Mouse (Mus musculus) liver, postnatal 0 days (tissue): Measurements from ENCODE around the gene Kalrn. TPM values are rescaled to one million over a fixed set of nuclear protein-coding genes. Genes with fewer than 3 reads are reported as not detected.

Experiments
- ATAC-seq: fragments of 200-750 bp; cut with Nextera tagmentation; 2 replicates; pipeline ENCODE4 v1.8.0; 2017; ENCODE audit warnings: mild to moderate bottlenecking, moderate library complexity
- DNase-seq: peaks from one replicate; pipeline ENCODE4 v3.0.0-alpha.2; 2016
- H3K27ac ChIP-seq: fragments of 300-500 bp; sonication (generic); 2 replicates; pipeline ENCODE4 v1.5.1; 2014; ENCODE audit warnings: antibody characterized with exemption, moderate library complexity, mild to moderate bottlenecking, low read depth
- H3K27me3 ChIP-seq: fragments of 300-500 bp; sonication (generic); 2 replicates; pipeline ENCODE4 v1.6.1; 2014; ENCODE audit warnings: low read length, control low read depth, mixed read lengths; ENCODE audit not compliant: insufficient read depth
- H3K36me3 ChIP-seq: fragments of 300-500 bp; sonication (generic); replicated peaks from 2 replicates; pipeline ENCODE4 v1.6.1; 2014; ENCODE audit warnings: mild to moderate bottlenecking, control low read depth, low read length, moderate library complexity, mixed read lengths; ENCODE audit not compliant: insufficient read depth
- H3K4me1 ChIP-seq: fragments of 300-500 bp; sonication (generic); 2 replicates; pipeline ENCODE4 v1.6.1; 2014; ENCODE audit warnings: antibody characterized with exemption, mild to moderate bottlenecking, control low read depth; ENCODE audit not compliant: insufficient read depth
- H3K4me2 ChIP-seq: fragments of 300-500 bp; sonication (generic); 2 replicates; pipeline ENCODE4 v1.6.1; 2014; ENCODE audit warnings: low read depth, mild to moderate bottlenecking, low read length, moderate library complexity, mixed read lengths
- H3K4me3 ChIP-seq: fragments of 300-500 bp; sonication (generic); 2 replicates; pipeline ENCODE4 v1.5.1; 2014; ENCODE audit warnings: low read depth, low read length
- H3K9ac ChIP-seq: fragments of 300-500 bp; sonication (generic); replicated peaks from 2 replicates; pipeline ENCODE4 v1.6.1; 2014; ENCODE audit warnings: mild to moderate bottlenecking, moderate library complexity
- H3K9me3 ChIP-seq: fragments of 300-500 bp; sonication (generic); 2 replicates; pipeline ENCODE4 v1.6.1; 2016; ENCODE audit warnings: mild to moderate bottlenecking, control low read depth, low read length, mixed read lengths
- CTCF ChIP-seq: sonication (generic); IDR thresholded peaks from 2 replicates; pipeline ENCODE4 v1.5.1; 2016; ENCODE audit warnings: antibody characterized with exemption, low read depth
- EP300 ChIP-seq: IDR thresholded peaks from 2 replicates; pipeline ENCODE4 v1.6.1; 2016; ENCODE audit warnings: antibody characterized with exemption, low read depth, mild to moderate bottlenecking
- WGBS: fragments of 180-500 bp; shearing (Covaris S2); extraction: QIAGEN DNeasy Blood & Tissue Kit; methylation state at CpG from one replicate; pipeline ENCODE4 v1.1.7; 2014; ENCODE audit not compliant: insufficient replicate concordance; 5-methylcytosine and 5-hydroxymethylcytosine counted together
- polyA plus RNA-seq: library from polyadenylated mRNA; unstranded; fragments of >200 nt; fragmentation: Nextera tagmentation; extraction: Ambion mirVana; gene quantifications from 2 replicates; pipeline ENCODE4 v1.2.1, GENCODE M21; 2015

Gene Kalrn
- polyA plus RNA-seq, 1 experiment from 2014 or later, result 16.7 TPM

- H3K9me3 ChIP-seq, result no peaks in the 10 kb centered on the region
- WGBS, result 35% methylated on average over 7 of the region's 7 CpGs
- H3K27me3 ChIP-seq, result no peaks in the 10 kb centered on the region
- no peak overlapping the region for H3K27ac ChIP-seq
- no peaks in the 10 kb centered on the region for H3K36me3 ChIP-seq
- DNase-seq (no peak), ATAC-seq (no peak)
- no peak overlapping the region for H3K4me3 ChIP-seq
- TF ChIP-seq EP300 (no peak), CTCF (peak; percentile 62)
- H3K4me1 ChIP-seq, result no peaks in the 10 kb centered on the region
- H3K9ac ChIP-seq, result no peak overlapping the region
- H3K4me2 ChIP-seq, result no peak overlapping the region
Measured at GRCm38 (mm10) chr16:34289583-34289982, 283.7 kb downstream of the Kalrn start.

- no peak overlapping the region for H3K27ac ChIP-seq
- no peak for ATAC-seq
Measured at GRCm38 (mm10) chr16:34282026-34282425, 291.3 kb downstream of the Kalrn start.

GRCm38 (mm10) chr16:34279654-34280383, 293.5 kb downstream of the Kalrn start:
- 74% methylated on average over 7 of the region's 7 CpGs for WGBS
- Histone ChIP-seq H3K9ac (no peak overlapping the region), H3K4me2 (no peak overlapping the region), H3K27ac (no peak overlapping the region), H3K36me3 (no peaks in the 10 kb centered on the region), H3K27me3 (no peaks in the 10 kb centered on the region), H3K4me3 (no peak overlapping the region), H3K4me1 (no peaks in the 10 kb centered on the region), H3K9me3 (no peaks in the 10 kb centered on the region)
- TF ChIP-seq CTCF (no peak), EP300 (no peak)
- ATAC-seq (no peak), DNase-seq (no peak)

More at GRCm38 (mm10) chr16:34282026-34282425, 291.3 kb downstream of the Kalrn start:
- no peaks in the 10 kb centered on the region for H3K27me3 ChIP-seq
- H3K4me3 ChIP-seq, result no peak overlapping the region
- H3K9me3 ChIP-seq, result no peaks in the 10 kb centered on the region
- WGBS, result 78% methylated on average over 8 of the region's 8 CpGs
- H3K4me2 ChIP-seq, result no peak overlapping the region
- no peaks in the 10 kb centered on the region for H3K36me3 ChIP-seq
- TF ChIP-seq CTCF (no peak), EP300 (no peak)
- H3K4me1 ChIP-seq, result no peaks in the 10 kb centered on the region
- no peak overlapping the region for H3K9ac ChIP-seq
- no peak for DNase-seq

GRCm38 (mm10) chr16:34278249-34278790, 295.0 kb downstream of the Kalrn start:
- no peak for DNase-seq
- H3K4me1 ChIP-seq, result no peaks in the 10 kb centered on the region
- no peaks in the 10 kb centered on the region for H3K9me3 ChIP-seq
- no peak overlapping the region for H3K27ac ChIP-seq
- 66% methylated on average over 4 of the region's 4 CpGs for WGBS
- H3K4me3 ChIP-seq, result no peak overlapping the region
- no peak overlapping the region for H3K9ac ChIP-seq
- H3K4me2 ChIP-seq, result no peak overlapping the region
- ATAC-seq, result no peak
- no peaks in the 10 kb centered on the region for H3K27me3 ChIP-seq
- no peaks in the 10 kb centered on the region for H3K36me3 ChIP-seq
- TF ChIP-seq CTCF, result no peak
- TF ChIP-seq EP300, result no peak

GRCm38 (mm10) chr16:34274607-34275006, 298.7 kb downstream of the Kalrn start:
- H3K27me3 ChIP-seq, result no peaks in the 10 kb centered on the region
- no peaks in the 10 kb centered on the region for H3K36me3 ChIP-seq
- TF ChIP-seq EP300 (no peak), CTCF (peak; percentile 46)
- H3K27ac ChIP-seq, result no peak overlapping the region
- no peak overlapping the region for H3K4me3 ChIP-seq
- no peaks in the 10 kb centered on the region for H3K9me3 ChIP-seq
- DNase-seq (no peak), ATAC-seq (peak; percentile 51; the same call in 1 of the 2 replicates)
- no peaks in the 10 kb centered on the region for H3K4me1 ChIP-seq
- no peak overlapping the region for H3K9ac ChIP-seq
- no peak overlapping the region for H3K4me2 ChIP-seq

- no peak for TF ChIP-seq CTCF
- H3K9me3 ChIP-seq, result no peaks in the 10 kb centered on the region
- H3K4me1 ChIP-seq, result no peaks in the 10 kb centered on the region
- no peaks in the 10 kb centered on the region for H3K27me3 ChIP-seq
- H3K4me3 ChIP-seq, result no peak overlapping the region
- 69% methylated on average over 5 of the region's 5 CpGs for WGBS
- H3K4me2 ChIP-seq, result no peak overlapping the region
- ATAC-seq (no peak), DNase-seq (no peak)
- no peak overlapping the region for H3K27ac ChIP-seq
- H3K36me3 ChIP-seq, result no peaks in the 10 kb centered on the region
- H3K9ac ChIP-seq, result no peak overlapping the region
Measured at GRCm38 (mm10) chr16:34271476-34271875, 301.9 kb downstream of the Kalrn start.
